Mouse (Mus musculus): ENCODE measurements at regions not wholly inside any gene's neighbourhood (a gene's known extent, or its start where the extent isn't known, plus 50 kb on each side); places are given as distances from the start of the nearest gene placed in this dataset.
A peak's percentile ranks its signal among the peaks of the same experiment; 100 is the strongest.

GRCm38 (mm10) chr12:9847034-9847433 lies 277.1 kb downstream of the Osr1 start:
- DNase-seq (ENCODE audit: low read depth) = no peak

DNA sequence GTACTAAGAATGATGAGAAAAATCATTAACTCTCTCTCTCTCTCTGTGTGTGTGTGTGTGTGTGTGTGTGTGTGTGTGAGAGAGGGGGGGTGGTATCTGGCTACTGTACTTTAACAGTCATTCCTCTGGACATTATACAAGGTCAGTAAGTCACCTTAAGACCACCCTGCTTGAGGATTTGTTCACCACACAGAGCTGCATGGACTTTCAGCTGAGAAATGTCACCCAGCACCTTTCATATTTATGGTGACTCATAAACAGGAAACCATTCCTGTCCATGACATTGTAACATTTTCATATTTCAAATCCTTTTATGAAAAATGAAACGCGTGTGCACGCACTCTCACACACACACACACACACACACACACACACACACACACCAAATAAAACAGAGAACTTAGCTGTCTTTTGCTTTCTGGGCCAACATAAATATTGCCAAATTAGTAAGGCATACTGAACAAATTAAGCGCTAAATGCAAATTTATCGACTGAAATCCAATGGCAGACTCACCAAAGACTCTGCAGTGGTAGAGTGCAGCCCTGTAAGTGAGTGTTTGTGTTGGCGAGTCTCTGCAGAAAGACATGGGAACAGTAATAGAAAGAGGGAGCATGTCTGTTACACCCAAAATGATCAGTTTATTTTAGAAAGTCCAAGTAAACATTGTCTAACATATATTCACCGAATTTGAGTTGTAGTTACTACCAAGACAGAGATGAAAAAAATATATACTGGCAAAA lies 277.7 kb downstream of the Osr1 start:
- DNase-seq (ENCODE audit: low read depth) = no peak

- peak; percentile 66 for DNase-seq (ENCODE audit: low read depth)
These were observed 285.6 kb downstream of the Osr1 start for GRCm38 (mm10) chr12:9855503-9856024.

GRCm38 (mm10) chr12:9856128-9856621 lies 286.3 kb downstream of the Osr1 start:
- DNase-seq (ENCODE audit: low read depth) = peak; percentile 75

- peak; percentile 60 for DNase-seq (ENCODE audit: low read depth)
These were observed 288.1 kb downstream of the Osr1 start for GRCm38 (mm10) chr12:9857990-9858389.

DNA sequence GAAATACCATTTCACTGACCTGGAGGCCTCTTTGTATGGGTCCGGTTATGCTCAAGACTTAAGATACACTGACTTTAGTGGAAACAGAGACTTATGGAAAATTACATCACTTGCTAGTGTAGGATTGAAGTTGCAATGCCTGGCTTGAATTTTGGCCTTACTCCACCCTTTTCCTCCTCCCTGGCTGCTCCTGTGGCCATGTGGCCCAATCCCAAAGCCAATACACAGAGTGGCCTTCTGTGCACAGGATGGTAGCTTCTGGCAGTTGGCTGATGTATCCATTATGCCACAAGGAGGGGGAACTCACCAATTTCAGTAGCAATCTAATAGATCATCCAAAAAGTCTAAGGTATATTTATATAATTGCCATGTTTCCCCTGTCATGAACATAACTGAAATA lies 292.4 kb downstream of the Osr1 start:
- DNase-seq (ENCODE audit: low read depth) = no peak

- DNase-seq (ENCODE audit: low read depth) = no peak
These were observed 302.3 kb downstream of the Osr1 start for GRCm38 (mm10) chr12:9872236-9872635.

DNA sequence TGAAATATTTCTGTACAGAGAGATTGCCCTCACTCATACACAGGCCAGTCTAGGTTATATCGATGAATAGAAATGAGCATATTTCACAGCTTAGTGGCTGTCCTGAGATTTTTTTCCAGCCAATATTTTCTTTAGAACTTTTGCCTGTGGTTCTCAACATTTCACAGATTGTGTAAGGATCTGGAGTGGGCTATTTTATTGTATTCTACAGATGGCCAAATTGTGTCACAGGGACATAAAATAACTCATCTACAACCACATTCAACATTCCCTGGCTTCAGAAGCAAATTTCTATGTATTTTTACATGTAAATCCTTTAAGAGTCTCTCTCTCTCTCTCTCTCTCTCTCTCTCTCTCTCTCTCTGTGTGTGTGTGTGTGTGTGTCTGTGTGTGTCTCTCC lies 303.3 kb downstream of the Osr1 start:
- DNase-seq (ENCODE audit: low read depth) = no peak

GRCm38 (mm10) chr12:9874823-9875222 lies 304.9 kb downstream of the Osr1 start:
- no peak for DNase-seq (ENCODE audit: low read depth)

DNA sequence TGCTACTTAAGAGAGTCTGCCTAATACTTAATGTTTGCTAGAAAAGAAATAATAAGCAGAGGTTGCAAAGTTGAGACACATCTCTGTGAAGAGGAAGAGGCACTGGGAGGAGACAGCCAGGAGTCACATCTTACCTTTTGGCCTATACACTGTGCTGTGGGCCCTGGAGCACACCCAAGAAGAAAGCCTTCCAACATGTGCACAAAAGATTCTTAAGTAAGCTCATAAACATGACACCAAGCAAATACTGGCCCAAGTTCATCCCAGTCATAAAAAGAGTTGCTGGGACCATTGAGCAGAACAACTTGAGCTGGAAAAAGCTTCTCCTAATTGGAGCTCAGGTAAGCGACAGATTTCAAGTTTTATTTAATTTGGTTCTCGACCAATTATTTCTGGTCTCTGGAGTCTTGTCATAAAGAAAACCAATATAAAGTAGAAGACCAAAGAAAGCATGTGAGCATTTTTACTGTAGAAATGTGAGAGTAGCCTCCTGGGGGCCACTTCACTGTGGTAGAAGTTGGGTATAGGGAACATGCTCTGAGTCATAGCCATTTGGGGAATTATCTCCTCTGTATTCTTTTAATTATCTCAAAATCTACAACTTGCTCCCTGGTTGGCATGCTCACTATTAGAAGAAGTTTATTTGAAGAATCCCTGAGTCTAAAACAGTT lies 312.2 kb downstream of the Osr1 start:
- peak; percentile 22 for DNase-seq (ENCODE audit: low read depth)

DNA sequence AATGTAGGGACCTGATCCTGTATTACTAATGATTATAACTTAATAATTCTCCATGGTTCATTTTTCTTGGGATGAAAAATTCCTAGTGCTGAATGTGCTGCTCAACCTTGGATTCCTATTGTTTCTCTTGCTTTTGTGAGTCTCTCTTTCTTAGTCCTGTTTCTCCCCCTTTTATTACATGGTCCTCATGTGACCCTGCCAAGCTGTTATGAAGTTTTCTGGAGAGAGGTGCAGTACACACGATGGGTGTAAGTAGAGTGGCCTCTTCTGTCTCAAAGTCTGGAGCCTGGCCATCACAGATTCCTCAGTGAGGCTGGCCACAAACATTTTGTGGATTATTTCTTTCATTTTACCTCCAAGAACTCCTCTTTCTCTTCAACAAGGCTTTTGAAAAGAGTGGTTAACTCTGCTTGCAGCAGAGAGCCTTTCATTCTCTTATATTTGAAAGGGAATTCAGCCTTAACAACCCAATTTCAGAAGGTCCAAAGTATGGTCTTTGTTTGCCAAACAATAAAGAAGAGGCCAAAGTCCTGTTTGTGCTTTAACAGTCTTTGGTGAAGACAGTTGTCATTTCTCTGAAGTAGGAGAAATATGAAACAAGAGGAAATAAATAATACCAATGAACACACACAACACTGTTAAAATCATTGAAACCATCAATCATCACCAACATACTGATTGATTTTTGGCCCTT lies 313.3 kb downstream of the Osr1 start:
- DNase-seq (ENCODE audit: low read depth) = no peak

DNA sequence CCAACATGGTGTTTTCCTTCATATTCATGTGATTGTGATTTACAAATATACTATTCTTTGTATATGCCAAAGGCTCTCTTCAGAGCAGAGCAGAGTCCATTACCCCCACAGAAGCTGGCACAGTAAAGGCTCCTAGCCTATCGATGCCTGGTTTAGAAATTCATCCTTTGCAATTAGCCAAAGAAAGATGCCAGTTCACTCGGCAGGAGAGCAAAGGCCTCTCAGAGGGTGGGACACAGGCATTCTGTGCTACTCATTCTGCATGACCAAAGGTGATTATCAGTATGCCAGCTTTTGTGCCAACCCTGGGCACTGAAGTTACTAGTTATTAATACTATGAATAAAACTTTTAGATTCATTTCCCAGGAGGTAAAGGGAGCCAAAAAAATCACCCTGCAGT lies 324.6 kb downstream of the Osr1 start:
- DNase-seq (ENCODE audit: low read depth) = no peak

DNA sequence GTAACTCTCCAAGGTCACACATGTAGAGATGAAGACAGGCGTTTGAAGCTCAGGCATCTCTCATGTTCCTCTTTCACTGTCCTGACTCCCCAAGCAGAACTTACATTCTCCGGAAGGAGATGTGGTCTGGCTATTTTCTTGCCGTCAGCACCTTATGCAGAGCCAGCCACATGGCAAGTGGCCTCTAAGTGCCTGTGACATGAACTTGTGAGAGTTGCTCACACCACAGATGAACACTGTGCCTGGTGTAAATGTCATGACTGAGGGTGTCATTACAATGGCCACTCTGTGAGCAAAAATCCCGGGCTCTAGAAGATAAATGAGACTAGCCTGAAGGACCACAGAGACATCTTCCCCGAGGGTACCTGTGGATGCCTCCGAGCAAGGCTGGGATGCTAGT lies 328.1 kb downstream of the Osr1 start:
- no peak for DNase-seq (ENCODE audit: low read depth)

DNA sequence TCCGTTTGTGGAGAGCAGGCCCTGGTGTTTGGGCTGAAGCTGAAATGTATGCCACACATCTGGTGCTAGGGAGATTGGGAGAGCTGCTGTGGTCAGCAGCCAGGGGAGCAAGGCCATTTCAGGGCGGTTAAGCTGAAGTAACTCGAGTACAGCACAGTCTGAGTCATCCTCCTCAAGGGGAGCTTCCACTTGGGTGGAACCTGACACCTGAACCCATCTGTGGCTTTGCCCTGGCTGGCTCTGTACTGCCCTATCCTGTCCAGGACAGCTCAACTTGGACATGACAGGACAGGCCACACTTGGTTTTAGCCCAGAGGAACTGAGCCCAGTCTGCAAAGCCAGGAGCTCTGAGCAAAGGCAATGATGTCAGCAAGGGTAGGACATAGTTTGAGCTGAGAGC lies 328.5 kb downstream of the Osr1 start:
- DNase-seq (ENCODE audit: low read depth) = peak; percentile 17

DNA sequence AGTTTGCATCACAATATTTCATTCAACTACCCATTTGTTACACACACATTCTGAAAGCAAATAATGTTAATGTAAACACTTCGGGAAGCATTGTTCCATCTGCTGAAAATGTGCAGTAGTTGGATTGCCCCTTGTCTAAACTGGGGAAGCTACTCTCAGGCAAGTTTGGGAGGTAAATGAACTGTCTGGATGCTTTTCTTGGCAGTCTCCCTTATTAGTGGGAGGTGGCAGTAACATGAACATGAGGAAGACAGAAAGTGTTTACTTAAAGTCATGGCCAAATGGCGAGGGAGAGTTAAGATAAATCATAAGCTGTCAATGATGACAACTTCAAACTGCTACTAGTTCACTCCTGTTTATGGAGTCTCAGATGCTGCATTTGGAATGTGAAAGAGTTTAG lies 332.0 kb downstream of the Osr1 start:
- DNase-seq (ENCODE audit: low read depth) = peak; percentile 40

- DNase-seq (ENCODE audit: low read depth) = no peak
These were observed 333.9 kb downstream of the Osr1 start for GRCm38 (mm10) chr12:9903702-9904231.

GRCm38 (mm10) chr12:9912333-9912732 lies 342.4 kb downstream of the Osr1 start:
- DNase-seq (ENCODE audit: low read depth) = no peak

DNA sequence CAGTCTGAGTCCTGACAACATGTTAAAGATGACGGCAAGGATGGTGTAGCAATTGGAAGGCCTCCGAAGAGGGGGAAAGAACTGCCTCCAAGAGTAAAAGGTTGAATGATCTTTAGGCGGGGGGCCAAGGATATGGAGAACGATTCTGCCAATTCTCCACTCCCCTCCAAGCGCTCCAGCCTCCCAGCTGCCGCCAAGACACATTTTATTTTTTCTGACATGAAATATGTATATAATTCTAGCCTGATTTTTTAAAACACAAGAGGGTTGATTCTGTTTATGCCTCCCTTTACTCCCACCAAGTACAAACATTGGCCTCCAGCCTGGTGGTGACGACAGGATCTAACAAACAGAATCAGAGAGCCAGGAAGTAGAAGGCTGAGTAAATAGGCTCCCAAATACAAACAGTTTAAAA lies 345.8 kb downstream of the Osr1 start:
- no peak for DNase-seq (ENCODE audit: low read depth)

- DNase-seq (ENCODE audit: low read depth) = no peak
These were observed 348.1 kb downstream of the Osr1 start for GRCm38 (mm10) chr12:9918026-9918425.

- DNase-seq (ENCODE audit: low read depth) = no peak
These were observed 349.1 kb downstream of the Osr1 start for GRCm38 (mm10) chr12:9919007-9919406.

DNA sequence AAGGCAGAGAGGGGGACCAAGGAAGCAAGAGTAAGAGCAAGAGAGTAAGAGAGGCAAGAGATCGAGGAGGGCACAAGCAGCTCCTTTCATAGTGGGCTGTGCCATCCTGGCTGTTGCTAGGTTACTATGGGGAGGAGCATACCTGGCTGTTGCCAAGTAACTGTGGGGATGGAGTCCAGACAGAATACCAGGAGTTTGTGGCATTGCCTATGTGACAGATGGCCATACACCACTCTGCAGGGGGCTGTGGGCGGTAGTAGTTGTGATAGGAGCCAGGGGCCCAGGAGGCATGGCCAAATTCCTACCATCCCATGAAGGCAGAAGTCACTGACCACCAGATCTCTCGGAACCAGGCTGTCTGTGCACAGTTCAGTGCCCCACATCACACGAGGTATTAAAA lies 349.5 kb downstream of the Osr1 start:
- DNase-seq (ENCODE audit: low read depth) = no peak

DNA sequence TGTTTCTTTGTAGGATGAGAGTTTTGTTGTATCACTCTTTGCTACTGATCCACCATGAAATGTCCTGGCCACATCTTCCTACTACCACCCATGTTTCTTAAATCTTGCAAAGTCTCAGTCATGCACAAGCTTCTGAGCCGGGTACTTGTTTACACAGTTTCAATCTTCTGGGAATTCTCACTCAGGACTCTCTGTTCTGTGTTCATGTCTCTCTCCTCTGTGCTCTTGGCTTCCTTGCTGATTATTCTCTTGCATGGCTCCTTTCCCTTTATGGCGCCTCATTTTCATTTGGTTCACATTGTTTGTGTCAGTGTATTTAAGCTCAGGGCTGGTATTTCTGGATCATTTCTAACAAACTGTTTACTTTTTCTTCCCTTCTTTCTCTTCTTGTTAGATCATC lies 350.5 kb downstream of the Osr1 start:
- no peak for DNase-seq (ENCODE audit: low read depth)
